Mouse (Mus musculus) heart, embryonic 14.5 days (tissue): ENCODE results near the gene D630003M21Rik. TPM values are rescaled to one million over a fixed set of nuclear protein-coding genes. Genes with fewer than 3 reads are reported as not detected.

Experiments
- ATAC-seq: fragments of 200-750 bp; cut with Nextera tagmentation; 2 replicates; pipeline ENCODE4 v1.8.0; 2017; ENCODE audit warnings: low read depth, moderate TSS enrichment; ENCODE audit not compliant: insufficient number of reproducible peaks, insufficient read depth, low FRiP score
- H3K27ac ChIP-seq, 2 experiments: fragments of 200-500 bp in 1 of 2; fragments of 300-500 bp in 1 of 2; sonication (generic) in 1 of 2; replicated peaks in 1 of 2; 2 replicates each; pipeline ENCODE4 v1.5.1; 2012 to 2014; ENCODE audit warnings: low read depth in 2 of 2, low read length in 2 of 2, control low read depth in 1 of 2, mild to moderate bottlenecking in 1 of 2, mixed read lengths in 1 of 2; ENCODE audit not compliant: control insufficient read depth in 1 of 2, insufficient read depth in 1 of 2
- H3K27me3 ChIP-seq: fragments of 300-500 bp; sonication (generic); 2 replicates; pipeline ENCODE4 v1.6.1; 2014; ENCODE audit warnings: mild to moderate bottlenecking, low read length, control low read depth; ENCODE audit not compliant: control insufficient read depth, insufficient read depth
- H3K36me3 ChIP-seq: fragments of 300-500 bp; sonication (generic); 2 replicates; pipeline ENCODE4 v1.6.1; 2014; ENCODE audit warnings: mild to moderate bottlenecking, control low read depth, low read length, mixed read lengths; ENCODE audit not compliant: control insufficient read depth, insufficient read depth
- H3K4me1 ChIP-seq, 2 experiments: fragments of 200-500 bp in 1 of 2; fragments of 300-500 bp in 1 of 2; sonication (generic) in 1 of 2; 2 replicates each; pipeline ENCODE4 v1.6.1; 2012 to 2014; ENCODE audit warnings: low read length in 2 of 2, control low read depth in 1 of 2, mixed read lengths in 1 of 2; ENCODE audit not compliant: control insufficient read depth in 2 of 2, insufficient read depth in 2 of 2
- H3K4me2 ChIP-seq: fragments of 300-500 bp; sonication (generic); 2 replicates; pipeline ENCODE4 v1.6.1; 2014; ENCODE audit warnings: mild to moderate bottlenecking, low read length
- H3K4me3 ChIP-seq, 2 experiments: fragments of 200-500 bp in 1 of 2; fragments of 300-500 bp in 1 of 2; sonication (generic) in 1 of 2; 2 replicates each; pipeline ENCODE4 v1.5.1; 2012 to 2014; ENCODE audit warnings: low read length in 2 of 2, mild to moderate bottlenecking in 2 of 2, control low read depth in 1 of 2, low read depth in 1 of 2, moderate library complexity in 1 of 2; ENCODE audit not compliant: control insufficient read depth in 1 of 2, insufficient read depth in 1 of 2
- H3K9ac ChIP-seq: fragments of 300-500 bp; sonication (generic); 2 replicates; pipeline ENCODE4 v1.6.1; 2014; ENCODE audit warnings: mild to moderate bottlenecking, low read length
- H3K9me3 ChIP-seq: fragments of 300-500 bp; sonication (generic); 2 replicates; pipeline ENCODE4 v1.6.1; 2016; ENCODE audit warnings: low read length, control low read depth; ENCODE audit not compliant: control insufficient read depth
- whole genome bisulfite sequencing: fragments of 180-500 bp; shearing (Covaris S2); extraction: QIAGEN DNeasy Blood & Tissue Kit; methylation state at CpG from one replicate; pipeline ENCODE4 v1.1.7; 2014; 5-methylcytosine and 5-hydroxymethylcytosine counted together
- polyA plus RNA-seq: library from polyadenylated mRNA; unstranded; fragments of >200 nt; fragmentation: Nextera tagmentation; extraction: Ambion mirVana; gene quantifications from 2 replicates; pipeline ENCODE4 v1.2.1, GENCODE M21; 2014

D630003M21Rik gene
- polyA plus RNA-seq, 1 experiment from 2014 or later = 1.3 TPM

GRCm38 (mm10) chr2:158221446-158222084 lies 7.5 kb downstream of the D630003M21Rik start:
- no peaks in the 10 kb centered on the region for H3K36me3 ChIP-seq
- H3K9me3 ChIP-seq = no peaks in the 10 kb centered on the region
- no peak overlapping the region for H3K9ac ChIP-seq
- peaks cover 8 to 9% of the 10 kb centered on the region in 2 experiments for H3K4me1 ChIP-seq
- no peak overlapping the region for H3K4me2 ChIP-seq
- no peak overlapping the region for H3K4me3 ChIP-seq
- WGBS = 82% methylated on average over 9 of the region's 9 CpGs
- 0 out of 2 replicates have a peak, but pooled peaks cover 3% of the 10 kb centered on the region for H3K27me3 ChIP-seq
- no peak for ATAC-seq
- H3K27ac ChIP-seq = no peak overlapping the region

GRCm38 (mm10) chr2:158219562-158219961 lies 9.5 kb downstream of the D630003M21Rik start:
- Histone ChIP-seq H3K4me1 (peaks cover 8 to 9% of the 10 kb centered on the region in 2 experiments), H3K27me3 (no peaks in the 10 kb centered on the region), H3K4me3 (no peak overlapping the region), H3K36me3 (no peaks in the 10 kb centered on the region), H3K4me2 (no peak overlapping the region), H3K9ac (no peak overlapping the region), H3K9me3 (no peaks in the 10 kb centered on the region), H3K27ac (no peak overlapping the region)
- no peak for ATAC-seq
- 83% methylated on average over 2 of the region's 2 CpGs for WGBS

GRCm38 (mm10) chr2:158216510-158216909 lies 12.5 kb downstream of the D630003M21Rik start:
- Histone ChIP-seq H3K9ac (no peak overlapping the region), H3K4me1 (peaks cover 0 to under 1% of the 10 kb centered on the region in 2 experiments; a peak in 1 of 4 replicates), H3K27me3 (no peaks in the 10 kb centered on the region), H3K27ac (no peak overlapping the region), H3K4me3 (no peak overlapping the region), H3K36me3 (no peaks in the 10 kb centered on the region), H3K9me3 (no peaks in the 10 kb centered on the region), H3K4me2 (no peak overlapping the region)
- 80% methylated on average over 8 of the region's 8 CpGs for WGBS
- no peak for ATAC-seq

GRCm38 (mm10) chr2:158215283-158216117 lies 13.5 kb downstream of the D630003M21Rik start:
- no peaks in the 10 kb centered on the region for H3K9me3 ChIP-seq
- H3K27ac ChIP-seq = no peak overlapping the region
- 53% methylated on average over 9 of the region's 9 CpGs for WGBS
- no peaks in the 10 kb centered on the region for H3K27me3 ChIP-seq
- H3K4me3 ChIP-seq = no peak overlapping the region
- ATAC-seq = no peak
- H3K9ac ChIP-seq = no peak overlapping the region
- H3K4me2 ChIP-seq = no peak overlapping the region
- peaks cover 2 to 8% of the 10 kb centered on the region in 2 experiments; a peak in 2 of 4 replicates for H3K4me1 ChIP-seq
- H3K36me3 ChIP-seq = no peaks in the 10 kb centered on the region

- no peaks in the 10 kb centered on the region for H3K36me3 ChIP-seq
- no peak for ATAC-seq
- H3K9ac ChIP-seq = no peak overlapping the region
- H3K27ac ChIP-seq = no peak overlapping the region
- H3K4me2 ChIP-seq = no peak overlapping the region
- H3K4me3 ChIP-seq = no peak overlapping the region
- peaks cover 2 to 16% of the 10 kb centered on the region in 2 experiments; a peak in 3 of 4 replicates for H3K4me1 ChIP-seq
- H3K27me3 ChIP-seq = no peaks in the 10 kb centered on the region
- H3K9me3 ChIP-seq = no peaks in the 10 kb centered on the region
- 66% methylated on average over 4 of the region's 4 CpGs for WGBS
Observed at GRCm38 (mm10) chr2:158211764-158212471, 17.1 kb downstream of the D630003M21Rik start.

- WGBS = 22% methylated on average over 10 of the region's 10 CpGs
- peak overlapping the region; percentile 36 for H3K4me2 ChIP-seq
Observed at GRCm38 (mm10) chr2:158210958-158211357, 18.1 kb downstream of the D630003M21Rik start.

GRCm38 (mm10) chr2:158210503-158210902 lies 18.5 kb downstream of the D630003M21Rik start:
- H3K36me3 ChIP-seq = no peaks in the 10 kb centered on the region
- no peak overlapping the region for H3K9ac ChIP-seq
- no peak overlapping the region for H3K4me2 ChIP-seq
- no peaks in the 10 kb centered on the region for H3K9me3 ChIP-seq
- H3K27me3 ChIP-seq = no peaks in the 10 kb centered on the region
- no peak overlapping the region for H3K4me3 ChIP-seq
- no peak overlapping the region for H3K27ac ChIP-seq
- no peak for ATAC-seq
- 51% methylated on average over 4 of the region's 4 CpGs for WGBS
- H3K4me1 ChIP-seq = peaks cover 2 to 16% of the 10 kb centered on the region in 2 experiments; a peak in 3 of 4 replicates

More at GRCm38 (mm10) chr2:158210958-158211357, 18.1 kb downstream of the D630003M21Rik start:
- H3K4me3 ChIP-seq = no peak overlapping the region
- no peak overlapping the region for H3K27ac ChIP-seq
- no peak for ATAC-seq
- H3K9ac ChIP-seq = 0 out of 2 replicates have a peak overlapping the region, but pooled peaks have one; percentile 11
- H3K4me1 ChIP-seq = peaks cover 2 to 16% of the 10 kb centered on the region in 2 experiments; a peak in 3 of 4 replicates
- no peaks in the 10 kb centered on the region for H3K9me3 ChIP-seq
- H3K27me3 ChIP-seq = no peaks in the 10 kb centered on the region
- H3K36me3 ChIP-seq = no peaks in the 10 kb centered on the region
